Mouse (Mus musculus): Measurements from ENCODE around the gene Iqschfp. TPM values are rescaled to one million over a fixed set of nuclear protein-coding genes. Genes with fewer than 3 reads are reported as not detected.

Gene Iqschfp
- total and polyA plus RNA-seq, 2 experiments: not detected

- no peaks in the 10 kb centered on the region for H3K4me1 ChIP-seq (ENCODE audit: control insufficient read depth, insufficient read depth, low read length)
- no peak overlapping the region for H3K4me3 ChIP-seq (ENCODE audit: insufficient read depth, low read depth, low read length)
- no peak overlapping the region for H3K9ac ChIP-seq (ENCODE audit: low read depth, low read length)
- H3K36me3 ChIP-seq (ENCODE audit: control insufficient read depth, insufficient read depth, low read length): no peaks in the 10 kb centered on the region
- no peak for DNase-seq (ENCODE audit: extremely low read depth, low read depth, low spot score)
- 96% methylated on average over 6 of the region's 6 CpGs for WGBS
- H3K27me3 ChIP-seq (ENCODE audit: control insufficient read depth, insufficient read depth, low read length): no peaks in the 10 kb centered on the region
- no peak for TF ChIP-seq CTCF (IDR thresholded peaks at IDR 0.05; ENCODE audit: low read depth, low read length)
- TF ChIP-seq POLR2A (IDR thresholded peaks at IDR 0.05; ENCODE audit: extremely low read depth, insufficient read depth, low read length): no peak
- no peaks in the 10 kb centered on the region for H3K79me2 ChIP-seq (ENCODE audit: control insufficient read depth, insufficient read depth, low read length)
- no peak overlapping the region for H3K27ac ChIP-seq (replicated peaks; ENCODE audit: insufficient read depth, low read depth, low read length)
Observed at GRCm38 (mm10) chr3:68659996-68660395, 768.0 kb downstream of the Iqschfp start.

- Histone ChIP-seq H3K4me1 (ENCODE audit: control insufficient read depth, insufficient read depth, low read length) (no peaks in the 10 kb centered on the region), H3K27ac (replicated peaks; ENCODE audit: insufficient read depth, low read depth, low read length) (no peak overlapping the region), H3K9ac (ENCODE audit: low read depth, low read length) (no peak overlapping the region), H3K79me2 (ENCODE audit: control insufficient read depth, insufficient read depth, low read length) (no peaks in the 10 kb centered on the region), H3K36me3 (ENCODE audit: control insufficient read depth, insufficient read depth, low read length) (no peaks in the 10 kb centered on the region), H3K4me3 (ENCODE audit: insufficient read depth, low read depth, low read length) (no peak overlapping the region), H3K27me3 (ENCODE audit: control insufficient read depth, insufficient read depth, low read length) (no peaks in the 10 kb centered on the region)
- TF ChIP-seq POLR2A (IDR thresholded peaks at IDR 0.05; ENCODE audit: extremely low read depth, insufficient read depth, low read length) (no peak), CTCF (IDR thresholded peaks at IDR 0.05; ENCODE audit: low read depth, low read length) (no peak)
- DNase-seq (ENCODE audit: extremely low read depth, low read depth, low spot score): no peak
- WGBS: 73% methylated on average over 4 of the region's 4 CpGs
Observed at GRCm38 (mm10) chr3:68660538-68660937, 768.5 kb downstream of the Iqschfp start.

GRCm38 (mm10) chr3:68662386-68662785, 770.4 kb downstream of the Iqschfp start:
- Histone ChIP-seq H3K27ac (replicated peaks; ENCODE audit: insufficient read depth, low read depth, low read length) (no peak overlapping the region), H3K9ac (ENCODE audit: low read depth, low read length) (no peak overlapping the region), H3K36me3 (ENCODE audit: control insufficient read depth, insufficient read depth, low read length) (no peaks in the 10 kb centered on the region), H3K79me2 (ENCODE audit: control insufficient read depth, insufficient read depth, low read length) (no peaks in the 10 kb centered on the region), H3K4me3 (ENCODE audit: insufficient read depth, low read depth, low read length) (no peak overlapping the region), H3K27me3 (ENCODE audit: control insufficient read depth, insufficient read depth, low read length) (no peaks in the 10 kb centered on the region), H3K4me1 (ENCODE audit: control insufficient read depth, insufficient read depth, low read length) (no peaks in the 10 kb centered on the region)
- 73% methylated on average over 5 of the region's 5 CpGs for WGBS
- TF ChIP-seq CTCF (IDR thresholded peaks at IDR 0.05; ENCODE audit: low read depth, low read length): no peak
- no peak for TF ChIP-seq POLR2A (IDR thresholded peaks at IDR 0.05; ENCODE audit: extremely low read depth, insufficient read depth, low read length)
- DNase-seq (ENCODE audit: extremely low read depth, low read depth, low spot score): no peak

- Histone ChIP-seq H3K36me3 (ENCODE audit: control insufficient read depth, insufficient read depth, low read length) (no peaks in the 10 kb centered on the region), H3K9ac (ENCODE audit: low read depth, low read length) (no peak overlapping the region), H3K27ac (replicated peaks; ENCODE audit: insufficient read depth, low read depth, low read length) (no peak overlapping the region), H3K79me2 (ENCODE audit: control insufficient read depth, insufficient read depth, low read length) (no peaks in the 10 kb centered on the region), H3K27me3 (ENCODE audit: control insufficient read depth, insufficient read depth, low read length) (no peaks in the 10 kb centered on the region), H3K4me1 (ENCODE audit: control insufficient read depth, insufficient read depth, low read length) (no peaks in the 10 kb centered on the region), H3K4me3 (ENCODE audit: insufficient read depth, low read depth, low read length) (no peak overlapping the region)
- WGBS: 94% methylated on average over 6 of the region's 6 CpGs
- DNase-seq (ENCODE audit: extremely low read depth, low read depth, low spot score): no peak
- no peak for TF ChIP-seq POLR2A (IDR thresholded peaks at IDR 0.05; ENCODE audit: extremely low read depth, insufficient read depth, low read length)
- no peak for TF ChIP-seq CTCF (IDR thresholded peaks at IDR 0.05; ENCODE audit: low read depth, low read length)
Observed at GRCm38 (mm10) chr3:68664337-68664736, 772.3 kb downstream of the Iqschfp start.

GRCm38 (mm10) chr3:68666377-68666776, 774.3 kb downstream of the Iqschfp start:
- no peaks in the 10 kb centered on the region for H3K4me1 ChIP-seq (ENCODE audit: control insufficient read depth, insufficient read depth, low read length)
- H3K4me3 ChIP-seq (ENCODE audit: insufficient read depth, low read depth, low read length): no peak overlapping the region
- no peak overlapping the region for H3K27ac ChIP-seq (replicated peaks; ENCODE audit: insufficient read depth, low read depth, low read length)
- H3K79me2 ChIP-seq (ENCODE audit: control insufficient read depth, insufficient read depth, low read length): no peaks in the 10 kb centered on the region
- H3K36me3 ChIP-seq (ENCODE audit: control insufficient read depth, insufficient read depth, low read length): no peaks in the 10 kb centered on the region
- TF ChIP-seq POLR2A (IDR thresholded peaks at IDR 0.05; ENCODE audit: extremely low read depth, insufficient read depth, low read length): no peak
- no peak for TF ChIP-seq CTCF (IDR thresholded peaks at IDR 0.05; ENCODE audit: low read depth, low read length)
- no peaks in the 10 kb centered on the region for H3K27me3 ChIP-seq (ENCODE audit: control insufficient read depth, insufficient read depth, low read length)
- DNase-seq (ENCODE audit: extremely low read depth, low read depth, low spot score): peak; percentile 4
- WGBS: 84% methylated on average over 7 of the region's 7 CpGs
- no peak overlapping the region for H3K9ac ChIP-seq (ENCODE audit: low read depth, low read length)

GRCm38 (mm10) chr3:68667852-68668251, 775.8 kb downstream of the Iqschfp start:
- H3K4me1 ChIP-seq (ENCODE audit: control insufficient read depth, insufficient read depth, low read length): no peaks in the 10 kb centered on the region
- no peak for TF ChIP-seq CTCF (IDR thresholded peaks at IDR 0.05; ENCODE audit: low read depth, low read length)
- TF ChIP-seq POLR2A (IDR thresholded peaks at IDR 0.05; ENCODE audit: extremely low read depth, insufficient read depth, low read length): no peak
- H3K79me2 ChIP-seq (ENCODE audit: control insufficient read depth, insufficient read depth, low read length): no peaks in the 10 kb centered on the region
- no peak overlapping the region for H3K4me3 ChIP-seq (ENCODE audit: insufficient read depth, low read depth, low read length)
- H3K27me3 ChIP-seq (ENCODE audit: control insufficient read depth, insufficient read depth, low read length): no peaks in the 10 kb centered on the region
- no peak overlapping the region for H3K27ac ChIP-seq (replicated peaks; ENCODE audit: insufficient read depth, low read depth, low read length)
- DNase-seq (ENCODE audit: extremely low read depth, low read depth, low spot score): no peak
- no peaks in the 10 kb centered on the region for H3K36me3 ChIP-seq (ENCODE audit: control insufficient read depth, insufficient read depth, low read length)
- no peak overlapping the region for H3K9ac ChIP-seq (ENCODE audit: low read depth, low read length)
- 95% methylated on average over 1 of the region's 1 CpGs for WGBS
